Mouse (Mus musculus) myocyte (in vitro differentiated cells): ENCODE results near the gene Sec16b. TPM values are rescaled to one million over a fixed set of nuclear protein-coding genes. Genes with fewer than 3 reads are reported as not detected.

Source experiments
- H3K27me3 ChIP-seq: one replicate; pipeline ENCODE4 v1.6.1; 2011; ENCODE audit not compliant: control insufficient read depth, insufficient read depth, insufficient read length
- H3K36me3 ChIP-seq: one replicate; pipeline ENCODE4 v1.6.1; 2011; ENCODE audit not compliant: control insufficient read depth, insufficient read depth
- H3K4me2 ChIP-seq: one replicate; pipeline ENCODE4 v1.6.1; 2011; ENCODE audit warnings: low read depth, control low read depth
- H3K4me3 ChIP-seq: one replicate; pipeline ENCODE4 v1.5.1; 2011; ENCODE audit warnings: mild to moderate bottlenecking, control low read depth, moderate library complexity
- H3K79me2 ChIP-seq: one replicate; pipeline ENCODE4 v1.6.1; 2011; ENCODE audit not compliant: control insufficient read depth, insufficient read depth
- H3ac ChIP-seq: one replicate; pipeline ENCODE4 v1.6.1; 2011; ENCODE audit not compliant: control insufficient read depth, insufficient read length
- CEBPB ChIP-seq: IDR thresholded peaks from 2 replicates; pipeline ENCODE4 v1.6.1; 2011; ENCODE audit warnings: mild to moderate bottlenecking, moderate library complexity; ENCODE audit not compliant: poor library complexity, insufficient read depth, severe bottlenecking
- E2F4 ChIP-seq: IDR thresholded peaks from one replicate; pipeline ENCODE4 v1.6.1; 2011; ENCODE audit warnings: mild to moderate bottlenecking, control low read depth, moderate library complexity; ENCODE audit not compliant: insufficient read depth
- MAX ChIP-seq: IDR thresholded peaks from one replicate; pipeline ENCODE4 v1.6.1; 2011; ENCODE audit warnings: low read depth, mild to moderate bottlenecking, control low read depth
- MYOD1 ChIP-seq, 3 experiments: IDR thresholded peaks; one replicate each; pipeline ENCODE4 v1.6.1; 2011; ENCODE audit warnings: control low read depth in 2 of 3, low read depth in 2 of 3, mild to moderate bottlenecking in 2 of 3, moderate library complexity in 1 of 3; ENCODE audit not compliant: insufficient read length in 2 of 3, control insufficient read depth in 1 of 3
- MYOG ChIP-seq, 3 experiments: IDR thresholded peaks; one replicate each; pipeline ENCODE4 v1.6.1; 2011; ENCODE audit warnings: control low read depth in 2 of 3, low read depth in 2 of 3, mild to moderate bottlenecking in 2 of 3; ENCODE audit not compliant: insufficient read length in 2 of 3, control insufficient read depth in 1 of 3, insufficient read depth in 1 of 3
- POLR2A ChIP-seq: IDR thresholded peaks from one replicate; pipeline ENCODE4 v1.6.1; 2011; ENCODE audit warnings: low read depth, mild to moderate bottlenecking, control low read depth, moderate library complexity; ENCODE audit not compliant: insufficient read length
- POLR2AphosphoS2 ChIP-seq: IDR thresholded peaks from one replicate; pipeline ENCODE4 v1.6.1; 2011; ENCODE audit warnings: low read depth, control low read depth; ENCODE audit not compliant: insufficient read length
- REST ChIP-seq: IDR thresholded peaks from one replicate; pipeline ENCODE4 v1.6.1; 2011; ENCODE audit warnings: mild to moderate bottlenecking, control low read depth, moderate library complexity; ENCODE audit not compliant: insufficient read depth, insufficient read length
- SRF ChIP-seq: IDR thresholded peaks from one replicate; pipeline ENCODE4 v1.6.1; 2011; ENCODE audit warnings: low read depth; ENCODE audit not compliant: control insufficient read depth, insufficient read length
- TCF12 ChIP-seq: IDR thresholded peaks from one replicate; pipeline ENCODE4 v1.6.1; 2011; ENCODE audit warnings: mild to moderate bottlenecking, control low read depth; ENCODE audit not compliant: poor library complexity, insufficient read depth, severe bottlenecking
- TCF3 ChIP-seq: IDR thresholded peaks from one replicate; pipeline ENCODE4 v1.6.1; 2011; ENCODE audit warnings: low read depth, control low read depth; ENCODE audit not compliant: insufficient read length
- USF1 ChIP-seq: IDR thresholded peaks from one replicate; pipeline ENCODE4 v1.6.1; 2011; ENCODE audit warnings: low read depth, mild to moderate bottlenecking, control low read depth, moderate library complexity
- polyA plus RNA-seq: library from polyadenylated mRNA; unstranded; fragments of >200 nt; fragmentation: generic; extraction: Trizol; gene quantifications from one replicate; pipeline ENCODE4 v1.2.1, GENCODE M21; 2012; ENCODE audit warnings: missing spikeins

The Sec16b gene
- polyA plus RNA-seq, 1 experiment, result 4.3 TPM

- Histone ChIP-seq H3K27me3 (no peaks in the 10 kb centered on the region), H3K4me3 (no peak overlapping the region), H3ac (no peak overlapping the region), H3K36me3 (peaks cover 3% of the 10 kb centered on the region), H3K4me2 (no peak overlapping the region), H3K79me2 (no peaks in the 10 kb centered on the region)
- TF ChIP-seq REST, result no peak
- no peak for TF ChIP-seq POLR2A
- no peak for TF ChIP-seq SRF
- TF ChIP-seq MAX, result no peak
- no peak for TF ChIP-seq MYOG (IDR thresholded peaks at IDR 0.05; ENCODE audit: control insufficient read depth in 1 of 3, insufficient read depth in 1 of 3, insufficient read length in 2 of 3, low read depth in 2 of 3)
- TF ChIP-seq POLR2AphosphoS2, result no peak
- TF ChIP-seq USF1, result no peak
- TF ChIP-seq E2F4, result no peak
- TF ChIP-seq TCF3, result no peak
- TF ChIP-seq MYOD1 (IDR thresholded peaks at IDR 0.05; ENCODE audit: control insufficient read depth in 1 of 3, insufficient read length in 2 of 3, low read depth in 2 of 3), result no peak
Measured at GRCm38 (mm10) chr1:157556439-157556838, 49.9 kb downstream of the Sec16b start.

- TF ChIP-seq E2F4, result no peak
- no peak for TF ChIP-seq POLR2A
- Histone ChIP-seq H3K79me2 (no peaks in the 10 kb centered on the region), H3K36me3 (peaks cover 3% of the 10 kb centered on the region), H3ac (no peak overlapping the region), H3K27me3 (no peaks in the 10 kb centered on the region), H3K4me2 (no peak overlapping the region), H3K4me3 (no peak overlapping the region)
Measured at GRCm38 (mm10) chr1:157558145-157558544, 51.6 kb downstream of the Sec16b start.

DNA sequence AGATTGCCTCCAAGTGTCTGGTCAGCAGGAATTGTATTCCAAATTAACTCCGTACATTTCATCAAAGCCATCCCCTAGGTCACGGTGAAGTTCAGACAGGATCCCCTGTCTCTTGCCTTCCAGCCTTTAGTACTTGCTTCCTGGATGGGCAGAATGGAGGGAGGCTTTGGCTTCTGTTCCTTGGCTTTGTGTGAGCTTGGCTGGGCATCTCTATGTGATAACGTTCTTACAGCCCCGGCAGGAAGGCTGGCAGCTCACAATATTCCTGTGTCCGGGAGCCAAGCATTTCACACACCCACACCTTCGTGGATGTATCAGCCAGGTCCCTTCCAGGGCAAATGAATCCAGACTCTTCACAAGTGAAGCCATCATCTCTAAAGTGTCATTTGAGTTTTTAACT lies 53.5 kb downstream of the Sec16b start:
- no peaks in the 10 kb centered on the region for H3K27me3 ChIP-seq
- H3K4me3 ChIP-seq, result no peak overlapping the region
- no peak overlapping the region for H3ac ChIP-seq
- no peak overlapping the region for H3K4me2 ChIP-seq
- H3K36me3 ChIP-seq, result peaks cover 3% of the 10 kb centered on the region
- no peaks in the 10 kb centered on the region for H3K79me2 ChIP-seq
- TF ChIP-seq TCF12 (no peak), REST (no peak), TCF3 (no peak), MYOD1 (IDR thresholded peaks at IDR 0.05; ENCODE audit: control insufficient read depth in 1 of 3, insufficient read length in 2 of 3, low read depth in 2 of 3) (no peak), USF1 (no peak), E2F4 (no peak), POLR2AphosphoS2 (no peak), POLR2A (no peak), SRF (no peak), CEBPB (no peak), MYOG (IDR thresholded peaks at IDR 0.05; ENCODE audit: control insufficient read depth in 1 of 3, insufficient read depth in 1 of 3, insufficient read length in 2 of 3, low read depth in 2 of 3) (no peak), MAX (no peak)

GRCm38 (mm10) chr1:157560654-157561386 lies 54.3 kb downstream of the Sec16b start:
- no peak overlapping the region for H3ac ChIP-seq
- H3K4me2 ChIP-seq, result no peak overlapping the region
- TF ChIP-seq SRF (no peak), USF1 (no peak), MYOG (IDR thresholded peaks at IDR 0.05; ENCODE audit: control insufficient read depth in 1 of 3, insufficient read depth in 1 of 3, insufficient read length in 2 of 3, low read depth in 2 of 3) (no peak), CEBPB (no peak), MAX (no peak), POLR2A (no peak), POLR2AphosphoS2 (no peak), TCF3 (no peak), REST (no peak)
- H3K36me3 ChIP-seq, result peaks cover 2% of the 10 kb centered on the region
- no peak overlapping the region for H3K4me3 ChIP-seq
- no peaks in the 10 kb centered on the region for H3K79me2 ChIP-seq
- H3K27me3 ChIP-seq, result no peaks in the 10 kb centered on the region

DNA sequence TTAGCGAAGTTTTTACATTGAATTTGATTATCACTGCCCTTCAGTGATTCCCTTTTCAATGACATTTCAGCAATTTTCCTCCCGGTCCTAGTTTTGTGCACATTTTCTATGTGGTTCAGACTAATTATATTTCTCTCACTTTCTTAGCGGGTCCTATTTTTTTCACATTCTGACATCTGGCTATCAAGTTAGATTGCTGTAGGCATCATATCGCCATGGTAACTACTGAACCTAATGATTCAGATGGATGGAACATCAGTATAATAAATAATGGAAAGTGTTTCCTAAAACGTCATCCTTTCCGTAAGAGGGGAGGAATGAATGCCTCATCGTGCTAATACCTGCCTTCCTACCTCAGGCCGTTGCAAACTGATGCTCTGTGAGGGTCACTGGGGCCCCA lies 61.3 kb downstream of the Sec16b start:
- H3K4me2 ChIP-seq, result no peak overlapping the region
- H3K36me3 ChIP-seq, result peaks cover 4% of the 10 kb centered on the region
- no peak overlapping the region for H3K4me3 ChIP-seq
- no peak overlapping the region for H3ac ChIP-seq
- TF ChIP-seq SRF, result no peak
- TF ChIP-seq CEBPB, result no peak
- TF ChIP-seq TCF3, result no peak
- no peak for TF ChIP-seq TCF12
- no peak for TF ChIP-seq E2F4
- no peak for TF ChIP-seq POLR2AphosphoS2
- no peak for TF ChIP-seq USF1
- H3K79me2 ChIP-seq, result no peaks in the 10 kb centered on the region
- H3K27me3 ChIP-seq, result no peaks in the 10 kb centered on the region
